ENCODE assay signal across 8 mouse cellular contexts in genomic region chr4:84836979-84837378, GRCm38 (mm10). TPM values are rescaled to one million over a fixed set of nuclear protein-coding genes. Genes with fewer than 3 reads are reported as not detected.
DNase-seq lines count a peak whose midpoint lies in the region; TF ChIP-seq lines count a peak whose summit lies in the region.

No protein-coding gene starts in this region.

- no peak overlapping the region for H3K27ac ChIP-seq in thymus, adult 2 months (ENCODE audit: control insufficient read depth, insufficient read depth, low read length)
- H3K27ac ChIP-seq in limb, embryonic 10.5 days: no peak overlapping the region

- no peaks in the 10 kb centered on the region for H3K36me3 ChIP-seq in thymus, adult 2 months (ENCODE audit: control insufficient read depth, insufficient read depth, low read length)
- no peaks in the 10 kb centered on the region for H3K36me3 ChIP-seq in limb, embryonic 10.5 days

- TF ChIP-seq POLR2A in thymus, adult 2 months (IDR thresholded peaks at IDR 0.05; ENCODE audit: control insufficient read depth, extremely low read depth, insufficient read depth, low read length, poor library complexity): no peak

- WGBS in thymus, adult 2 months: 47% methylated on average over 5 of the region's 5 CpGs
- 46% methylated on average over 5 of the region's 5 CpGs for WGBS in limb, embryonic 10.5 days

- no peaks in the 10 kb centered on the region for H3K9me3 ChIP-seq in limb, embryonic 10.5 days (replicated peaks)

- no peaks in the 10 kb centered on the region for H3K27me3 ChIP-seq in thymus, adult 2 months (ENCODE audit: control insufficient read depth, insufficient read depth, low read length)
- H3K27me3 ChIP-seq in limb, embryonic 10.5 days (ENCODE audit: low read depth, poor library complexity, severe bottlenecking): no peaks in the 10 kb centered on the region

- TF ChIP-seq CTCF in thymus, adult 2 months (IDR thresholded peaks at IDR 0.05; ENCODE audit: borderline replicate concordance, control insufficient read depth, extremely low read depth, insufficient read depth, low read length, poor library complexity): no peak

- intact Hi-C loops in heart, postnatal 25 days (cut with DNase I): loop anchor here (2.0 kb wide), 1 partner anchor 260 kb away; no protein-coding TSS in a partner anchor

- DNase-seq in heart, postnatal 4 days: peak; percentile 31
- no peak for DNase-seq in heart, postnatal 25 days (ENCODE audit: low spot score)
- DNase-seq in thymus, adult 2 months: peak; percentile 13
- DNase-seq in thymus, adult 18-20 months: no peak
- DNase-seq in cerebellum, postnatal 14 days: peak; percentile 69 to 75
- peak; percentile 48 for DNase-seq in limb, embryonic 10.5 days (ENCODE audit: low spot score)
- no peak for DNase-seq in spleen, adult 12 weeks (ENCODE audit: low spot score)
- DNase-seq in testis, postnatal 14 days (ENCODE audit: low spot score): no peak

- no peak overlapping the region for H3K4me3 ChIP-seq in thymus, adult 2 months (ENCODE audit: control insufficient read depth, insufficient read depth, low read length)
- no peak overlapping the region for H3K4me3 ChIP-seq in limb, embryonic 10.5 days

- no peaks in the 10 kb centered on the region for H3K4me1 ChIP-seq in thymus, adult 2 months (replicated peaks; ENCODE audit: control insufficient read depth, insufficient read depth, low read length)
- no peaks in the 10 kb centered on the region for H3K4me1 ChIP-seq in limb, embryonic 10.5 days

RNA-seq across cellular contexts. Expression of gene Cntln, which starts 47.1 kb away (rescaled TPM):
- total RNA-seq in heart, postnatal 4 days (2021): 1 to 10 TPM; 8.9 to 9.3 TPM
- 1 to 10 TPM; 2.2 to 3.0 TPM for total RNA-seq in heart, postnatal 25 days (2021)
- 1.3 and 1.7 TPM in 2 replicates for polyA plus RNA-seq in thymus, adult 2 months (2012; rRNA removed)
- polyA plus RNA-seq in limb, embryonic 10.5 days (2016; fragmentation: Nextera tagmentation; extraction: Ambion mirVana): 4.8 and 8.3 TPM in 2 replicates

Comparison
In these comparisons a context has a peak if more than half of its experiments do, and no peak if none do; other contexts are left out.
1. DNase-seq: peak in heart, postnatal 4 days (single experiment), thymus, adult 2 months (single experiment), cerebellum, postnatal 14 days (2 of 2) and limb, embryonic 10.5 days (single experiment); none in heart, postnatal 25 days (single experiment), thymus, adult 18-20 months (0 of 2), spleen, adult 12 weeks (single experiment) and testis, postnatal 14 days (single experiment).